Mouse (Mus musculus) MEL (cell line): ENCODE data around the gene Rexo1. TPM values are rescaled to one million over a fixed set of nuclear protein-coding genes. Genes with fewer than 3 reads are reported as not detected.

Source experiments
- DNase-seq: peaks from one replicate; pipeline ENCODE4 v3.0.0; 2011; ENCODE audit warnings: low read depth, low spot score
- H3K27ac ChIP-seq: 2 replicates; pipeline ENCODE4 v1.5.1; 2012; ENCODE audit warnings: low read depth, mild to moderate bottlenecking, control low read depth, low read length, moderate library complexity; ENCODE audit not compliant: control insufficient read depth
- H3K27me3 ChIP-seq, 2 experiments: fragments of 150-350 bp in 1 of 2; sonication (generic) in 1 of 2; 2 replicates each; pipeline ENCODE4 v1.6.1; 2012; ENCODE audit warnings: low read length in 2 of 2, mild to moderate bottlenecking in 2 of 2, improper control_type of control experiment in 1 of 2, moderate library complexity in 1 of 2; ENCODE audit not compliant: insufficient read depth in 2 of 2, control insufficient read depth in 1 of 2
- H3K36me3 ChIP-seq, 2 experiments: 2 replicates each; pipeline ENCODE4 v1.6.1; 2012 to 2014; ENCODE audit warnings: low read length in 2 of 2, improper control_type of control experiment in 1 of 2, inconsistent platforms in 1 of 2, mild to moderate bottlenecking in 1 of 2; ENCODE audit not compliant: insufficient read depth in 2 of 2, control insufficient read depth in 1 of 2
- H3K4me1 ChIP-seq, 2 experiments: fragments of 150-350 bp in 1 of 2; sonication (generic) in 1 of 2; 2 replicates each; pipeline ENCODE4 v1.6.1; 2012; ENCODE audit warnings: low read length in 2 of 2, improper control_type of control experiment in 1 of 2, mild to moderate bottlenecking in 1 of 2; ENCODE audit not compliant: insufficient read depth in 2 of 2, control insufficient read depth in 1 of 2
- H3K4me3 ChIP-seq, 2 experiments: fragments of 150-350 bp in 1 of 2; sonication (generic) in 1 of 2; 2 replicates each; pipeline ENCODE4 v1.5.1; 2012; ENCODE audit warnings: low read depth in 2 of 2, low read length in 2 of 2, mild to moderate bottlenecking in 2 of 2, moderate library complexity in 2 of 2, control low read depth in 1 of 2, improper control_type of control experiment in 1 of 2; ENCODE audit not compliant: control insufficient read depth in 1 of 2, insufficient read depth in 1 of 2
- H3K79me2 ChIP-seq: 2 replicates; pipeline ENCODE4 v1.6.1; 2012; ENCODE audit warnings: mild to moderate bottlenecking, low read length, moderate library complexity; ENCODE audit not compliant: control insufficient read depth, poor library complexity, insufficient read depth
- H3K9ac ChIP-seq: 2 replicates; pipeline ENCODE4 v1.6.1; 2012; ENCODE audit warnings: low read depth, mild to moderate bottlenecking, control low read depth, low read length, moderate library complexity; ENCODE audit not compliant: control insufficient read depth, poor library complexity, severe bottlenecking
- H3K9me3 ChIP-seq: fragments of 150-350 bp; sonication (generic); replicated peaks from 2 replicates; pipeline ENCODE4 v1.6.1; 2012; ENCODE audit warnings: mild to moderate bottlenecking, low read length, improper control_type of control experiment, moderate library complexity; ENCODE audit not compliant: insufficient read depth
- CHD2 ChIP-seq: IDR thresholded peaks from 2 replicates; pipeline ENCODE4 v1.6.1; 2011; ENCODE audit warnings: low read length, improper control_type of control experiment
- CTCF ChIP-seq, 3 experiments: IDR thresholded peaks in 2 of 3; conservative IDR thresholded peaks in 1 of 3; 2 replicates each; pipeline ENCODE4 v1.5.1; 2011 to 2012; ENCODE audit warnings: low read length in 3 of 3, low read depth in 2 of 3, mild to moderate bottlenecking in 2 of 3, improper control_type of control experiment in 1 of 3, inconsistent platforms in 1 of 3, mixed read lengths in 1 of 3, moderate library complexity in 1 of 3; ENCODE audit not compliant: control insufficient read depth in 1 of 3, insufficient read depth in 1 of 3, poor library complexity in 1 of 3, severe bottlenecking in 1 of 3
- E2F4 ChIP-seq: IDR thresholded peaks from 2 replicates; pipeline ENCODE4 v1.6.1; 2011; ENCODE audit warnings: low read depth, low read length, improper control_type of control experiment, borderline replicate concordance
- GABPA ChIP-seq: IDR thresholded peaks from 2 replicates; pipeline ENCODE4 v1.6.1; 2012; ENCODE audit warnings: low read depth, mild to moderate bottlenecking, inconsistent platforms, low read length, improper control_type of control experiment, moderate library complexity
- HCFC1 ChIP-seq: IDR thresholded peaks from 2 replicates; pipeline ENCODE4 v1.6.1; 2012; ENCODE audit warnings: low read depth, mild to moderate bottlenecking, inconsistent platforms, low read length, improper control_type of control experiment, moderate library complexity
- MAFK ChIP-seq: IDR thresholded peaks from 2 replicates; pipeline ENCODE4 v1.6.1; 2011; ENCODE audit warnings: low read depth, mild to moderate bottlenecking, low read length, improper control_type of control experiment, borderline replicate concordance
- MEF2A ChIP-seq: IDR thresholded peaks from 2 replicates; pipeline ENCODE4 v1.6.1; 2014; ENCODE audit warnings: low read depth, mild to moderate bottlenecking, inconsistent platforms, low read length, improper control_type of control experiment; ENCODE audit not compliant: poor library complexity, insufficient replicate concordance, severe bottlenecking; ENCODE audit errors: extremely low read depth
- MXI1 ChIP-seq: IDR thresholded peaks from 2 replicates; pipeline ENCODE4 v1.6.1; 2011; ENCODE audit warnings: mild to moderate bottlenecking, low read depth, low read length, improper control_type of control experiment
- MYB ChIP-seq: IDR thresholded peaks from 2 replicates; pipeline ENCODE4 v1.6.1; 2011; ENCODE audit warnings: mild to moderate bottlenecking, low read depth, low read length, improper control_type of control experiment
- NELFE ChIP-seq: IDR thresholded peaks from 2 replicates; pipeline ENCODE4 v1.6.1; 2011; ENCODE audit warnings: low read depth, low read length, improper control_type of control experiment
- POLR2A ChIP-seq, 2 experiments: IDR thresholded peaks; 2 replicates each; pipeline ENCODE4 v1.6.1; 2011 to 2012; ENCODE audit warnings: low read length in 2 of 2, mild to moderate bottlenecking in 2 of 2, control low read depth in 1 of 2, improper control_type of control experiment in 1 of 2, low read depth in 1 of 2, moderate library complexity in 1 of 2; ENCODE audit not compliant: control insufficient read depth in 1 of 2, insufficient read depth in 1 of 2, poor library complexity in 1 of 2
- POLR2AphosphoS2 ChIP-seq: IDR thresholded peaks from 2 replicates; pipeline ENCODE4 v1.6.1; 2011; ENCODE audit warnings: low read length, improper control_type of control experiment
- RCOR1 ChIP-seq: IDR thresholded peaks from 2 replicates; pipeline ENCODE4 v1.6.1; 2012; ENCODE audit warnings: low read depth, mild to moderate bottlenecking, inconsistent platforms, low read length, improper control_type of control experiment
- SMC3 ChIP-seq: IDR thresholded peaks from 2 replicates; pipeline ENCODE4 v1.6.1; 2011; ENCODE audit warnings: low read depth, low read length, improper control_type of control experiment
- TAL1 ChIP-seq: IDR thresholded peaks from 2 replicates; pipeline ENCODE4 v1.6.1; 2012; ENCODE audit warnings: mild to moderate bottlenecking, inconsistent platforms, low read length, moderate library complexity, mixed read lengths
- UBTF ChIP-seq: IDR thresholded peaks from 2 replicates; pipeline ENCODE4 v1.6.1; 2012; ENCODE audit warnings: low read depth, mild to moderate bottlenecking, inconsistent platforms, low read length, improper control_type of control experiment, moderate library complexity, borderline replicate concordance; ENCODE audit not compliant: insufficient read depth
- USF1 ChIP-seq: IDR thresholded peaks from 2 replicates; pipeline ENCODE4 v1.6.1; 2014; ENCODE audit warnings: low read depth, mild to moderate bottlenecking, inconsistent platforms, low read length, improper control_type of control experiment, moderate library complexity
- polyA plus RNA-seq, 2 experiments: library from polyadenylated mRNA; stranded (reverse) in 1 of 2; unstranded in 1 of 2; fragments of >175 nt in 1 of 2; fragments of >200 nt in 1 of 2; gene quantifications; 2 replicates each; pipeline versions ENCODE4 v1.2.1 to v1.2.4; 2012; ENCODE audit warnings: low replicate concordance in 2 of 2, low read depth in 1 of 2; ENCODE audit not compliant: insufficient read length in 2 of 2, insufficient read depth in 1 of 2, missing spikeins in 1 of 2
- total RNA-seq: library from RNA; depleted of rRNA; stranded (reverse); fragments of 300-350 nt; gene quantifications from 2 replicates; pipeline ENCODE4 v1.2.3, GENCODE M21; 2012

Gene Rexo1
- total and polyA plus RNA-seq, 3 experiments, result 14.7 to 54.6 TPM; not detected in 1

DNA sequence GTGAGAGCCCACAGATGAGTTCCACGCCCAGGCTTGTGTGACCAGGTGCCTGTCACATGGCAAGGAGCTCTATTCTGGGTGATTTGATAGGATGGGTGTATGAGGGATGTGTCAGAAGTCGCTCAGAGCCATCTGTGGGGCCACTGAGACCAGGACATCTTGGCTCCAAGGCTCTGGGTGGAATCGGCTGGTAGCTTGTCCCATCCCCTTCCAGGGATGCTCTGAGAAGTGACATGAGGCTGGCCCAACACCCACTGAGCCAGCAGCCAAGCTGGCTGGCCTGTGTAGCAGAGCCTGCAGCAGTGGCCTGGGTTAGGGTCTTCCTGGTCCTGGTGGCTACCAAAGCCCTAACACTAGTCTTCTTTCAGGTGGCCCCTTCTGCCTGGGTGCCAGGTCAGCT, 47.1 kb upstream of the Rexo1 start:
- Histone ChIP-seq H3K9me3 (no peaks in the 10 kb centered on the region), H3K4me1 (peaks cover 0 to 7% of the 10 kb centered on the region in 2 experiments; a peak in 3 of 4 replicates)

DNA sequence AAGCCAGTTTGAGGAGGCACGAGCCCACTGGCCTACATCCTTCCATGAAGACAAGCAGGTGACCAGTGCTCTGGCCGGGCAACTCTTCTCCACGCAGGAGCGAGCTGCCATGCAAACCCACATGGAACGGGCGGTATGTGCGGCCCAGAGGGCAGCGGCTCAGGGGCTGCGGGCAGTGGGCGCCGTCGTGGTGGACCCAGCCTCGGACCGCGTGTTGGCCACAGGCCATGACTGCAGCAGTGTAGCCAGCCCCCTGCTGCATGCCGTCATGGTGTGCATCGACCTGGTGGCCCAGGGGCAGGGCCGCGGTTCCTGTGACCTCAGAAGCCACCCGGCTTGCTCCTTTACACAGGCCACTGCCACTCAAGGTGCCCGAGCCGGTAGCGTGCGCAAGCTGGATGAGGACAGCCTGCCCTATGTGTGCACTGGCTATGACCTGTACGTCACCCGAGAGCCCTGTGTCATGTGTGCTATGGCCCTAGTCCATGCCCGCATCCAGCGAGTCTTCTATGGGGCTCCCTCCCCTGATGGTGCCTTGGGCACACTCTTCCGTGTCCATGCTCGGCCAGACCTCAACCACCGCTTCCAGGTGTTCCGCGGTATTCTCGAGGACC, 45.5 kb upstream of the Rexo1 start:
- H3K4me3 ChIP-seq, result no peak overlapping the region
- peaks cover 37% of the 10 kb centered on the region for H3K79me2 ChIP-seq
- H3K27me3 ChIP-seq, result no peaks in the 10 kb centered on the region
- H3K27ac ChIP-seq, result no peak overlapping the region
- peaks cover 2 to 13% of the 10 kb centered on the region in 2 experiments; a peak in 3 of 4 replicates for H3K36me3 ChIP-seq
- H3K9ac ChIP-seq, result no peak overlapping the region
- peaks cover 6 to 14% of the 10 kb centered on the region in 2 experiments for H3K4me1 ChIP-seq
- no peaks in the 10 kb centered on the region for H3K9me3 ChIP-seq
- DNase-seq, result no peak
- TF ChIP-seq POLR2A (IDR thresholded peaks at IDR 0.05; ENCODE audit: control insufficient read depth in 1 of 2, insufficient read depth in 1 of 2, low read depth in 1 of 2, low read length in 2 of 2, poor library complexity in 1 of 2) (no peak), POLR2AphosphoS2 (no peak), RCOR1 (no peak), NELFE (no peak), UBTF (no peak), TAL1 (no peak), SMC3 (no peak), MAFK (no peak), E2F4 (no peak), CTCF (IDR thresholded peaks at IDR 0.05 in 2 of 3, conservative IDR thresholded peaks at IDR 0.05 in 1 of 3; ENCODE audit: control insufficient read depth in 1 of 3, insufficient read depth in 1 of 3, low read depth in 2 of 3, low read length in 3 of 3, poor library complexity in 1 of 3, severe bottlenecking in 1 of 3) (no peak), USF1 (no peak), GABPA (no peak)
- TF ChIP-seq, all 39 proteins: peak for 0

More for the DNA sequence above, 47.1 kb upstream of the Rexo1 start:
- no peak for DNase-seq
- TF ChIP-seq POLR2A (IDR thresholded peaks at IDR 0.05; ENCODE audit: control insufficient read depth in 1 of 2, insufficient read depth in 1 of 2, low read depth in 1 of 2, low read length in 2 of 2, poor library complexity in 1 of 2), result no peak
- TF ChIP-seq MYB, result no peak
- TF ChIP-seq HCFC1, result no peak
- no peak for TF ChIP-seq CHD2
- no peak for TF ChIP-seq MAFK
- no peak for TF ChIP-seq MEF2A
- TF ChIP-seq CTCF (IDR thresholded peaks at IDR 0.05 in 2 of 3, conservative IDR thresholded peaks at IDR 0.05 in 1 of 3; ENCODE audit: control insufficient read depth in 1 of 3, insufficient read depth in 1 of 3, low read depth in 2 of 3, low read length in 3 of 3, poor library complexity in 1 of 3, severe bottlenecking in 1 of 3), result no peak
- no peak for TF ChIP-seq GABPA
- TF ChIP-seq MXI1, result no peak
- TF ChIP-seq NELFE, result no peak
- TF ChIP-seq, all 39 proteins: peak for 0
- H3K9ac ChIP-seq, result no peak overlapping the region
- H3K79me2 ChIP-seq, result peaks cover 32% of the 10 kb centered on the region
- H3K27me3 ChIP-seq, result no peaks in the 10 kb centered on the region
- H3K4me3 ChIP-seq, result no peak overlapping the region
- no peak overlapping the region for H3K27ac ChIP-seq
- peaks cover 2 to 6% of the 10 kb centered on the region in 2 experiments; a peak in 3 of 4 replicates for H3K36me3 ChIP-seq
